Mouse (Mus musculus): Measurements from ENCODE around the gene Mgat4b. TPM values are rescaled to one million over a fixed set of nuclear protein-coding genes. Genes with fewer than 3 reads are reported as not detected.

Gene Mgat4b
- polyA plus RNA-seq, 2 experiments from 2014 or later, result 1.0 to 1.2 TPM

DNA sequence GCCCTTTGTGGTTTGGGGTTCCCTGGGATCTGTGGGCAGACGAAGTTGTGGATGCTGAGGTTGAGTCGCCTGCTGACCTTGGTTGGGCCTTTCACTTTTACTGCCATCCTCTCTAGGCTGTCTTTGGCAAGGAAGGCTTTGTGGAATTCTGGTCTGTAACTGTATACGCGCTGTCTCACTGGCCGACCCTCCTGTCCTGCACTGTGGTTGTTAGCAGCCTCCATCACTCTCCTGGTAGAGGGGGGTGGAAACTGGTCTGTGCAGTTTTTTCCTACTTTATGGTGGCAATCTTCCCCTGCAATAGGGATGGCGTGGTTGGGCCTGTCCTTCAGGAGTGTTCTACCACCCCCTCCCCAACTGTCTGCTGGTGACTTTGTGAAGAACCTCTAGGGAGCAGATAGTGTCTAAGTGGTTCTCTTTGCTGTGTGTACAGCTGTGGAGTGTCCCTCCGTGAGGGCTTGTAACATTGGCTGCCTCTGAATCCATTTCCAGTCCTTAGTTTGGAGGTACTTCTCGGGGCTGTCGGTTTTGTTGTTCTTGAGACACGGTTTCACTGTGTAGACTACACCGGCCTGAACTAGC is 42.1 kb downstream of the Mgat4b start:
- ATAC-seq, result no peak

GRCm38 (mm10) chr11:50253393-50253792 is 42.7 kb downstream of the Mgat4b start:
- no peak for ATAC-seq

- no peak for ATAC-seq
Measured at GRCm38 (mm10) chr11:50254010-50254580, 43.4 kb downstream of the Mgat4b start.

- no peak for ATAC-seq
Measured at GRCm38 (mm10) chr11:50256615-50257014, 45.9 kb downstream of the Mgat4b start.

- ATAC-seq, result no peak
Measured at GRCm38 (mm10) chr11:50258310-50258709, 47.6 kb downstream of the Mgat4b start.

DNA sequence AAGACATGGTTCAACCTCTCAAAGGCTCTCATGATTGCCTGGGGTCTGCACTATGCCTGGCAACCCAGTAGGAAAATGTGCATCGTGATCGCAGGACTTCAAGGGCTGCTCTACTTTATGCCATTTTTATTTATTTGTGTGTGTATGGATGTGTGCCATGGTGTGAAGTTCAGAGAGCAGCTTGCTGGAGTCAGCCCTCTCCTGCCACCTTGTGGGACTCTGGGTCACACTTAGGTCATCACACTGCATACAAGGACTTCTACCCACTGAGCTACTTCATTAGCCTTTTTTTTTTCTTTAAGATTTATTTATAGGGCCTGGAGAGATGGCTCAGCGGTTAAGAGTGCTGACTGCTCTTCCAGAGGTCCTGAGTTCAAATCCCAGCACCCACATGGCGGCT is 51.3 kb downstream of the Mgat4b start:
- ATAC-seq, result no peak

DNA sequence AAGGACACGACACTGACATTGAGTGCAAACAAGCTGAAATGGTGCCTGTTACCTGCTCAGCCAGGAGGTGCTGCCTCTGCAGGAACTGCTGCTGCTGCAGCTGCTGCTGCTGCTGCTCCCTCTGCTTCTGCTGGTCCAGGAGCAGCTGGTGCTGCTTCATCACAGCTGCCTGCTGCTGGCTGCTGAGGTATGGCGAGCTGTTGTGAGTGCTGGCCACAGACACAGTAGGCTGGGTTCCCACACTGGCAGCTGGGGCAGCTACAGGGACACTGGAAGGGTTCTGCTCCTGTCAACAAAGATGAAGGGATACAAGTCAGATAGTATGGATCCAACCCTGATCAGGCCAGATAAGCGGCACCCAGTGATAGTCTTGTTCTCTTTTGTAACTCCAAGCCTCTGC is 52.5 kb downstream of the Mgat4b start:
- no peak for ATAC-seq

- no peak for ATAC-seq
Measured at GRCm38 (mm10) chr11:50265931-50266330, 55.2 kb downstream of the Mgat4b start.

DNA sequence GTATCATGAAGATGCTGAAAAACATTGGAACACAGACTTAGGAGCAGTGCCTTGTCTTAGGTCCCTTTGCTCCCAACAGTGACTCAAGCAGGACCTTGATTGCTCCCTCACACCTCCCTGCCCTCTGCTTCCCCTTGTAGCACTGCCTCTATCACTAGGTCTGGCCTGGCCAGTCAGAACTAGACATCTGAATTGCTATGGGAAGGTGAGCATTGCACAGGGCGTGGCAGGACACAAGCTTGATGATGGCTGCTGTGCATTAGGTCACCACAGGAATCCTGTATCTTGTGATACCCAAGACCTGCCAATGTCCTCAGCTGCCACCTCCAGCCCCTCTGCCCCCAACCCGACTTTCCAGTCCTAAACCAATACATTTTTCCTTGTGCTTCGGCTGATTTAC is 56.3 kb downstream of the Mgat4b start:
- ATAC-seq, result no peak

DNA sequence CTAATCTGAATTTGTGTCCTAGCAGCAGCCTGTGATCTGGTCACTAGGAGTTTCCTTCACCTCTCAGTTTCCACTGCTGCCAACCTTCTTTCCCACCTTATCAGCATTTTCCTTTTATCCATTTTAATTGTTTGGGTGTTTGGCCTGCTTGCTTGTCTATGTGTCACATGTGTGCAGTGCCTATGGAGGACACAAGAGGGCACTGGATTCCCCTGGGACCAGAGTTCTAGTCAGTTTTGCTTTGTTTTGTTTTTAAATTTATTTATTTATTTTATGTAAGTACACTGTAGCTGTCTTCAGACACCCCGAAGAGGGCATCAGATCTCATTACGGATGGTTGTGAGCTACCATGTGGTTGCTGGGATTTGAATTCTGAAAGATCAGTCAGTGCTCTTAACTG is 58.5 kb downstream of the Mgat4b start:
- no peak for ATAC-seq

DNA sequence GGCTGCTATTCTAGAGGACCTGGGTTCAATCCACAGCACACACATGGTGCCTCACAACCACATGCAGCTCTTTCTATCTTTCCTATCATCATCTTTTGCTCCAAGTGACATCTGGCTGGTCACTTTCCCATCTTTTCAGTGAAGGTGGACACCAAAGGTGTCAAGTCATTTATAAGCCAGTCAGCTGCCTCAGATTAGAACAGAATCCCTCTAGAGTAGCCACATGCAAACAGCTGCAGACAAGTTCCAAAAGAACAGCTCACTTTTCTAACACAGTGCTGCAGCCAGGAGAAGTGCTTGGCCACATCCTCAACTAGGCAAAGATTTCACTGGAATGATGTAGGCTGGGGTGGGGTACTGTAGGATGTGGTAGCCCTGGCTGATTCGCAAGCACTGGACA is 59.2 kb downstream of the Mgat4b start:
- no peak for ATAC-seq

DNA sequence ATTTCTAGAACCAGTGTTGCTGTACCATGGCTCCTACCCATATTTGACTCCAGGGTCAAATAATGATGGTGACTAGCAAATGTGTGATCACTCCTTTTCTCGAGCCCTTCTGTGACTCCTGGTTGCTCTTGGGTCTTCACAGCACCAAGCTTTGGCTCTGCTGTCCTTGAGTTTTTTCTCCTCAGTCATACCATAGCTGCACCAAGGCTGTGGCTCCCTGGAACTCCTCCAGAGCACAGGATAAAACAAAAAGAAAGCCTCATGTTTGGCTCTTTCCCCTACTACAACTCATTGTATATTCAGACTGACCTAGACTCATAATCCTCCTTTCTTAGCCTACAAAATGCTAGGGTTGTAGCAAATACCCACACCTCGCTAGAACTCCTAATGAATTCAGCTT is 62.1 kb downstream of the Mgat4b start:
- no peak for ATAC-seq

DNA sequence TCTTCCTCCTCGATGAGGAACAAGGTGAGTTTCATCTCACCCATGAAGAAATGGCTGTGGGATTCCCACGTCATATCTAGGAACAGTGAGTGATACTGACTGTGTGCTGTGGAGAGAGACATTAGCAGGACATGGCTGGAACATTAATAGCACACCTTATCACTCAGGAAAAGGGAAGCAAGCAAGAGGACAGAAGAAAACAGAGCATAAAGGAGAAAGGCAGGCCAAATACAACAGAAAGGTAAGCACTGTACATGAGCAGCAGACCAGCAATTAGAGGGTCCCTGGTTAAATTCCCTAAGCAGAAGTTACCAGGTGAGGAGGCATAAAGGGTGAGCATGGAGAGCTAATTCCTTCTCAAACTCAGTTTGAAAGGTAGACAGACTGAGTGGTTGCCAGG is 64.4 kb downstream of the Mgat4b start:
- no peak for ATAC-seq

DNA sequence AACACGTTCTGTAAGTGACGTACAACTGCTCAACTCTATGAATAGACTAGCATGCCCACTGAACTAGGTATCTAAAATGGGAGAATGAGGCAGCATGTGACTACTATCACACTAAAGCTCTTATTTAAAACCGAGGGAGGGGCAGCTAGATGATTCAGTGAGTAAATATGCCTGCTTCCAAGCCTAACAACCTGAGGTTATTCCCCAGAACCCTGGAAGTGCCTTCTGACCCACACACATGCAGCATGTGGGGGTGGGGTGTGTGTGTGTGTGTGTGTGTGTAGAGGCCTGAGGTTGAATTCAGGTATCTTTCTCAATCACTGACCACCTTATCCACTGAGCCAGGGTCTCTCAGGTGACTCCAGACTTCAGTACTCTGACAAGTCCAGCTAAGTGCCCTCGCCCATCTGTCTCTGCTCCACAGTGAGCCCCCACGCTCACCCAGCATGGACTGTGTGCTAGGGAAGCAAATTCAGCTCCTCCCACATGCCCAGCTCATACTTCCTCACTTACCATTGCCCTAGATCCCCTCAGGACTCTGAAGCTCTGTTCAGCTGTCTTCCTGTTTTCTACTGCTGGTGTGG is 65.0 kb downstream of the Mgat4b start:
- ATAC-seq, result no peak

DNA sequence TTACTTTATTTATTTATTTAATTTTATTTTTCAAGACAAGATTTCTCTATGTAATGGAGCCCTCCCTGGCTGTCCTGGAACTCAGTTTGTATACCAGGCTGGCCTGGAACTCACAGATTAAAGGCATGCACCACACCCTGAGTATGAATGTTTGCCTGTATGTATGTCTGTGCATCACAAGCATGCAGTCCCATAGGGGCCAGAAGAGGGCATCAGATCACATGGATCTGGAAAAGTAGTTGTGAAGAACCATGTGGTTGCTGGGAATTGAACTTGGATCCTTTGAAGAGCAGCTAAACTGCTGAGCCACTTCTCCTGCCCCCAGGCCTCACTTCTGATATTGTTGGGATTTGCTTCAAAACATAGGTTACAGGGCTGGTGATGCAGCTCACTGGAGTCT is 66.3 kb downstream of the Mgat4b start:
- no peak for ATAC-seq

- ATAC-seq, result no peak
Measured at GRCm38 (mm10) chr11:50277706-50278105, 67.0 kb downstream of the Mgat4b start.

GRCm38 (mm10) chr11:50279005-50279404 is 68.3 kb downstream of the Mgat4b start:
- no peak for ATAC-seq

DNA sequence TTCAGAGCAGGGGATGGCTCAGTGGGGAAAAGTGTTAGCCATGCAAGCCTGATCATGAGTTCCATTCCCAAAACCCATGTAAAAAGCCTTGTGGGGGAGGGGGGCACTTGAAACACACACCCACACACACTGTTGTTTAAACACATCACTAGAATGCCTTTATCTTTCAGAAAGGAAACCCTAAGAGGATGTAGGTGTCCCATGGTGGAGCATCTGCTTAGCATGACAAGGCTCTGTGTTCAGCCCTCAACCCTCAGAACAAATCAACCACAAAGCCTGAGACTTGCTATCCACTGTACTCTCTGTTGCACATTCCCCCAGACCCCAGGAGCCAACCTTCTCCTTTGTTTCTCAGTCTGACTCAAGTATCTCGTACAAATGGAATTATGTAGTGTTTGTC is 69.4 kb downstream of the Mgat4b start:
- no peak for ATAC-seq

Other genes starting within 250 kb of the Mgat4b start
- gene Rnf130, start 185.5 kb upstream of the Mgat4b start, polyA plus RNA-seq (2017; shearing (Covaris generic)), result 1 to 10 TPM in 1 of 2 experiments, under 1 TPM in 1; 0.73 to 1.9 TPM
- gene Tbc1d9b, start 79.5 kb upstream of the Mgat4b start, polyA plus RNA-seq (2017; shearing (Covaris generic)), result 10 to 100 TPM; 20.6 to 32.5 TPM
- gene Mrnip, start 36.4 kb upstream of the Mgat4b start, polyA plus RNA-seq (2017; shearing (Covaris generic)), result 10 to 100 TPM; 11.2 to 12.6 TPM
- gene Sqstm1, start 63 bp upstream of the Mgat4b start, polyA plus RNA-seq (2017; shearing (Covaris generic)), result 10 to 100 TPM; 51.8 to 58.9 TPM
- not detected for gene Ltc4s, start 27.7 kb downstream of the Mgat4b start, polyA plus RNA-seq (2017; shearing (Covaris generic))
- gene Maml1, start 81.4 kb downstream of the Mgat4b start, polyA plus RNA-seq (2017; shearing (Covaris generic)), result 1 to 10 TPM; 4.0 to 5.5 TPM
- 100 to 1,000 TPM; 179 to 210 TPM for gene Canx, start 114.8 kb downstream of the Mgat4b start, polyA plus RNA-seq (2017; shearing (Covaris generic))
- not detected for gene Cby3, start 143.6 kb downstream of the Mgat4b start, polyA plus RNA-seq (2017; shearing (Covaris generic))
- gene Hnrnph1, start 166.1 kb downstream of the Mgat4b start, polyA plus RNA-seq (2017; shearing (Covaris generic)), result 100 to 1,000 TPM; 148 to 177 TPM
- gene Rufy1, start 220.2 kb downstream of the Mgat4b start, polyA plus RNA-seq (2017; shearing (Covaris generic)), result 10 to 100 TPM in 1 of 2 experiments, 1 to 10 TPM in 1; 9.5 to 10.2 TPM

Data from activated CD4-positive, CD25-positive, alpha-beta regulatory T cell, adult 4 months (primary cell).